Mouse (Mus musculus) activated CD4-positive, CD25-positive, alpha-beta regulatory T cell, adult 4 months (primary cell): ENCODE data around the gene Muc3. TPM values are rescaled to one million over a fixed set of nuclear protein-coding genes. Genes with fewer than 3 reads are reported as not detected.

Source experiments
- ATAC-seq: one replicate; pipeline ENCODE4 v1.8.0; 2017
- polyA plus RNA-seq, 2 experiments: library from polyadenylated mRNA; unstranded; fragments of 100-300 nt; shearing (Covaris generic); gene quantifications; one replicate each; pipeline ENCODE4 v1.2.1; 2017

Gene Muc3
- polyA plus RNA-seq, 2 experiments from 2014 or later = 0.22 TPM; not detected in 1

DNA sequence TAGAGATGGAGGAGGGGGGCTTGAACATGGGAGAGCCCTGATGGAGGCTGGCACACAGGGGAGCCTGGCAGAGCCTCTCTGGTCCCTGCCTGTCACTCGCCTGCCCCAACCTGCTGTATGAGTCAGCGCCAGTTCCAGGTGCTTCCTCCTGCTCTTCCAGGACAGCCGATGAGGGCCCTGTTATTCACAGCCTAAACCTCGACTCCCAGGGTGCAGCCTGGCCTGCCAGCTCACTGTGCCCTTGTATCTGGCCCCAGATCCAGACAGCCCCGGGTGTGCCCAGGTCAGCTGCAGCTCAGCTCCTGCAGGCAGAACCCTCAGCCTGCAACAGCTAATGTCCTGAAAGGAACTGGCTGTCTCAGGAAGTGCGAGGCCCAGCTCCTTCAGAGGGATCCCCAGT is 57.6 kb downstream of the Muc3 start:
- no peak for ATAC-seq

DNA sequence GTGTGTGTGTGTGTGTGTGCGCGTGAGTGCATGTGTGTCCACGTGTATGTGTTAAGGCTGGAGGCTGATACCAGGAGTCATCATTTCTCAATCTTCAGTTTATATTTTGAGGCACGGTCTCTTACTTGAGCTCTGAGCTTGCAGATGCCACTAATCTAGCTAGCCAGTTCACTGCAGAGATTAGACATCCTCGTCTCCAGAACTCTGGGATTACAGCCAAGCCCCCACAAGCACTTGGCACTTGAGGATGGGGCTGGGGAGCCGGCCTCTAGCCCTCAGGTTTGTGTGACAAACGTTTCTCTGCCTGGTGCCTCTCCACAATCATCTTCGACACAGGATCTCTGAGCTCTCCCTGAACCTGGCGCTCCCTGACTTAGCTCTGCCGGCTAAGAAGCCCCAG is 58.3 kb downstream of the Muc3 start:
- ATAC-seq = no peak

DNA sequence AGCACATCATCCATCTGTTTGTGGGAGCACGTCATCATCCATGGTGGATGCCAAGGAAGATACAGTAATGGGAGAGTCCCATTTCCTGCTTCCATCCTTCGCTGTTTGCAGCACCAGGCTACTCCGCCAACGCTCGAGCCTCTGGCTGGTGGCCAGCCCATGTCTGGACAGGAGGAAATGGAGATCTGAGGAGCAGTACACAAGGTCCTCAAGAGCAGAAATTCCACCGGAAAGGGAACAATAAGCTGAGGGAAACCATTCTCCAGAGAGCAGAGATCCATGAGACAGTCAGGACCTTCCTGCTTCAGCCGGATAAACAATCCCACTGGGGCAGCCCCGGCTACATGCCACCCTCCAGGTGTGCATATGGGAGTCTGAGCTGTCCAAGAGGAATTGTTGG is 61.7 kb downstream of the Muc3 start:
- ATAC-seq = no peak

DNA sequence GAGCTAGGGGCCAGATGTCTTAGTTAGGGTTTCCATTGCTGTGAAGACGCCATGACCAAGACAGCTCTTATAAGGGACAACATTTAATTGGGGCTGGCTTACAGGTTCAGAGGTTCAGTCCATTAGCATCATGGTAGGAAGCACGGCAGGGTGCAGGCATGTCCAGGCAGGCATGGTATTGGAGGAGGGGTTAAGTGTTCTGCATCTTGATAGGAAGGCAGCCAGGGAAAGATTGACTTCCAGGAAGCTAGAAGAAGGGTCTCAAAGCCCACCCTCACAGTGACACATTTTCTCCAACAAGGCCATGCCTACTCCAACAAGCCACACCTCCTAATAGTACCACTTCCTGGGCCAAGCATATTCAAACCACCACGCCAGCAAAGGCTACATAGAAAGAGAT is 63.4 kb downstream of the Muc3 start:
- ATAC-seq = no peak

DNA sequence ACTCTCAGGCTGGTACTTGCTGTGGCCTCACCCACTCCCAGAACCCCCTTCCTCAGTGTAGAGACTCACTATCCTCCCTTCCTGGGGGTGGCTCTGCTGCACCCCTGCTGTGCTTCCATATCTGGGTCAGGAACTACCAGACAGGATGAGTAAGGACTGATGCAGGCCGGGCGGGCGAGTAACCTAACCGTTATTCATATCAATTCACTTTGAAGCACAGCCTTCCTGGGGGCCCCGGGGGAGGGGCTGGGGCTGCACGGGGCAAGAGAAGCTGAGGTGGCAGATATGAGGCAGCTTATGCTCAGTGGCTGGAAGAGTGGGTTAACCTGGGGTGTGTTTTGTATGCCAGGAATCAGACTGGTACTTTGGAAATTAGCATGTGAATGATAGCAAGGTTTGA is 64.1 kb downstream of the Muc3 start:
- no peak for ATAC-seq

Other genes with a start within 250 kb of the Muc3 start
- 1 to 10 TPM; 7.4 to 9.7 TPM for gene Ift22, start 241.2 kb downstream of the Muc3 start, polyA plus RNA-seq
- gene Fis1, start 196.0 kb downstream of the Muc3 start, polyA plus RNA-seq = 100 to 1,000 TPM; 446 to 499 TPM
- gene Cldn15, start 182.7 kb downstream of the Muc3 start, polyA plus RNA-seq = not detected
- gene Plod3, start 162.3 kb downstream of the Muc3 start, polyA plus RNA-seq = 1 to 10 TPM; 2.6 to 6.0 TPM
- gene Znhit1, start 161.3 kb downstream of the Muc3 start, polyA plus RNA-seq = 10 to 100 TPM; 56.5 to 66.5 TPM
- gene Vgf, start 122.9 kb downstream of the Muc3 start, polyA plus RNA-seq = not detected
- gene Ap1s1, start 103.2 kb downstream of the Muc3 start, polyA plus RNA-seq = 10 to 100 TPM; 71.3 to 90.7 TPM
- gene Serpine1, start 77.1 kb downstream of the Muc3 start, polyA plus RNA-seq = not detected
- gene Trim56, start 33.1 kb downstream of the Muc3 start, polyA plus RNA-seq = 10 to 100 TPM; 15.1 to 15.6 TPM
- gene Muc3a, start 63.1 kb upstream of the Muc3 start, polyA plus RNA-seq = 1 to 10 TPM; 2.4 to 5.6 TPM
- gene Ache, start 138.2 kb upstream of the Muc3 start, polyA plus RNA-seq = not detected
- gene Ufsp1, start 145.3 kb upstream of the Muc3 start, polyA plus RNA-seq = 1 to 10 TPM in 1 of 2 experiments, not detected in 1; 1.7 TPM
- 10 to 100 TPM; 65.0 to 75.8 TPM for gene Srrt, start 158.4 kb upstream of the Muc3 start, polyA plus RNA-seq
- gene Trip6, start 165.1 kb upstream of the Muc3 start, polyA plus RNA-seq = 1 to 10 TPM; 1.3 to 1.5 TPM
- gene Slc12a9, start 184.3 kb upstream of the Muc3 start, polyA plus RNA-seq = 10 to 100 TPM in 1 of 2 experiments, 1 to 10 TPM in 1; 7.8 to 10.1 TPM
- gene Ephb4, start 200.8 kb upstream of the Muc3 start, polyA plus RNA-seq = not detected